Mouse (Mus musculus): ENCODE data around the gene Bpifa6.
"Not testable (repeated sequence)": the region's sequence is repeated elsewhere in the genome, so short reads cannot be mapped to it uniquely, and the experiment has no call there.

Gene Bpifa6

GRCm38 (mm10) chr2:153974582-153974981, at the start of gene Bpifa6:
Gene Bpifa6 (plus strand): TSS chr2:153974945.
- no peak for DNase-seq (ENCODE audit: low spot score)

DNA sequence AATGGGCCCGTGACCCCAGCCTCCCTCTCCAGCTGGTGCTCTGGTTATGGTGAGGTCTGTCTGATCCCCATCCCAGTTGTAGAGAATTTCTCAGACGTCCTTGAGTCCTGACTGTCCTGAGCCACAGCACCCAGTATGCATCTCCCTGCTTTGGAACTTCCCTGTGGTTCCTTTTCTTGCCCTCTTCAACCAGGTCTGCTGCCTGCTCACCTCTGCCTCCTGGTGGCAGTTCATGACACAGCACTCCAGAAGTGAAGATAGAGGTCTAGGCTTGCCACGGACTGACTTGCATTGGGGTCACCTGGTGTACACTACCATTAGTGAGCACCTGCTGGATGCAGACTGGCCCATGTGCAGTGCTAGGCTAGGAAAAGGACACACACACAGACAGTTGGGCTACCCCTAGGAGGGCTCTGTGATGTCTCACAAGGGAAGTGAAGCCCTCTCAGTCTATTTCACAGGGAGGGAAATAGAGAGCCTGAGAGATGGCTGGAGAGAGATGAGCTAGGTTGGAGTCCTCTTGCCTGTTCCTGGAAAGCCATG, 44.8 kb upstream of the Bpifa6 start:
- DNase-seq (ENCODE audit: low spot score), result peak; percentile 42

- no peak for DNase-seq (ENCODE audit: low spot score)
These were observed 43.6 kb upstream of the Bpifa6 start for GRCm38 (mm10) chr2:153931125-153931524.

- no peak for DNase-seq (ENCODE audit: low spot score)
These were observed 41.4 kb upstream of the Bpifa6 start for GRCm38 (mm10) chr2:153933311-153933710.

GRCm38 (mm10) chr2:153935348-153935747, 39.4 kb upstream of the Bpifa6 start:
- DNase-seq (ENCODE audit: low spot score), result peak; percentile 11

DNA sequence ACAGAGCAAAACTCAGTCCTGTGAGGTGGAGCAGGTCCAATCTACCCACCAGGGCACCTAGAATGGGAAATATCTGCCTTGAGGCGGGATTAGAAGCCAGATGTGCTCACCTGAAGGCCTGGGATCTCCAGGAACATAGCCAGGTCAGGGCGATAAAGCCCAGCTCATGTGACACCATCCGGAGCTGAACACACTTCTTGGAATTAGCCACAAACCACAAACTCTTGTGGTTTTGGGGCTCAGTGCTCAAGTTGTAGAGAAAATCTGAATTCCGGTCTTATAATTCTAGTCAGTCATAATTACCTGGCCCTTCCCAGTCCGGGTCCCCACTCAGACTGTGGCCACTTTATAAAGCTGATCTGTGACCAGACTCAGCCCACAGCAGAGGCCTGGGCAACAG, 36.9 kb upstream of the Bpifa6 start, which contains the start of gene Bpifb4:
Bpifb4 (plus strand) TSS at position 370 of the 400 bp plus-strand sequence.
- DNase-seq (ENCODE audit: low spot score), result no peak

GRCm38 (mm10) chr2:153943537-153943936, 31.2 kb upstream of the Bpifa6 start:
- DNase-seq (ENCODE audit: low spot score), result no peak

GRCm38 (mm10) chr2:153944567-153944966, 30.2 kb upstream of the Bpifa6 start:
- DNase-seq (ENCODE audit: low spot score), result no peak

DNA sequence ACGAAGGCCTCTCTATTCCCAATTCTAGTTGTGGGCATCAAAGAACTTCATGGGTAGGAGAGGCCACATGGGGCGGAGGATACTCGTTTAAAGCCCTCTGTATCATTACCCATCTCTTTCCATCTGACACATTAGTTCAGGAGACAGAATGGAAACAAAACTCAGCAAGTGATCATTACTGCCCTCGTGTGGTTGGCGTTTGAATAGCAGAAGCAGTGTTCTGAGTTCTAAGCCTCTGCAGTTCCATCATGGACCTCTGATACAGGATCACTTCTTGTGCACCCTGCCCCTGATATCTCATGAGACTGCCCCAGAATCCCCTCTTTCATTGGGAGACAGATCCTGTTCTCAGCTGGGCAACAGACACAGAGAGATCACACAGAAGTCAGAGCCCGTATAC, 21.8 kb upstream of the Bpifa6 start:
- DNase-seq (ENCODE audit: low spot score), result peak; percentile 40

DNA sequence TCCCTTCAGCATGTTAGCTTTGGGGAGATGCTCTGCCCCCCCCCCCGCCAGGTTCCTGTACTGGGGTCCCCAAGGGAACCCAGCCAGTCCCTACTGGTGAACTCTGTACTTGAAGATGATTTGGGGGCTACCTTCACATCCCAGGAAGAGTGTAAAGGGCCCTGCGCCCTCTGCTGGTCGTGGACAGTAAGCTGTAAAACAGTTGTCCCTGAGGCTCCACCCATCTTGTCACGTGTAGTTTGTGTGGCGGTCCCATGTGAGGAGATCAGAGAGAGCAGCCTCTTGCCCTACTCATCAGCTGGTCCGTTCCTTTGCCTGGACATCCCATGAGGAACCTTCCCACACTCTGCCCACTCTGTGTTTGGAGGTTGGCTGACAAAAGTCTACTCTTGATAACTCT, 20.9 kb upstream of the Bpifa6 start:
- DNase-seq (ENCODE audit: low spot score), result peak; percentile 16

DNA sequence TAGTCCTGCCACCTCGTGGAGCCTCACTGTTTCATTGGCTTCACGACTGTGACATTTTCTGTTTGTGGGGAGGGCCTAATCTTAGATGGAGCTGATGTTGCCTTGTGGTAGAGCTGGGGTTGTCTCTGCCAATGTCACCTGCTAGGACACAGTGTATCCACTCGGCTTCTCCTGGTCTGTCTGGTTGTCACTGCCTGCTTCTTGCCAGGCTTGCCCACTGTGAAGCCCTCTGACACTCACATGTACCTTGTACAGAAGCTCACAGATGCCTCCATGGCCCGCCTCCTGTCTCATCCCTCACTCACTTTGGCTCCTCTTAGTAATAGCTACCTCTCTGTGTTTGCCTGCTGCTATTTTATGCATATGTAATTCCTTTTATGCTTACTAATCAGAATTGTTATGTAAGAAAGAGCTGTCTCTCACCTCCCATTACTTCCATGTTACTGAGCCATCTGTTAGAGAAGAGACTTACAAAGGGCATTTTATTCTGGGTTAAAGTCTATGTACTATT, 11.9 kb upstream of the Bpifa6 start:
- DNase-seq (ENCODE audit: low spot score), result no peak

- no peak for DNase-seq (ENCODE audit: low spot score)
These were observed 11.4 kb upstream of the Bpifa6 start for GRCm38 (mm10) chr2:153963334-153963733.

DNA sequence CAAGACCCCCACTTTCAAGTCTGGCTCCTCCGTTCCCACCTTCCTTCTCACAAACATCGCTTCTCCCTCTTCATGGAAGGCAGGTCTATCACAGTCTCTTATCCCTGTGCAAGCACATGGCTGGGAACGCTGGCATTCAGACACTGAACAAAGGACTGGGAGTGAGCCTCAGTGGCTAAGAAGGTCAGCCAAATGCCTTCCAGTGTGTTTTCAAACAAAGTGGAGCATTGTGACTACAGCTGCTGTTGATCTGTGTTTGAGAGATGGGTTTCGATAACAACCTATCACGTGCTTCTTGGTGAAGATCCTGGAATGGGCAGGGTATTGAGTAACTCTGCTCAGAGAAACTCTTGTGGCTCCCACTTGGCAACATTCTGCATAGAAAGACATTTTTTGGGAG, 4.5 kb upstream of the Bpifa6 start:
- no peak for DNase-seq (ENCODE audit: low spot score)

DNA sequence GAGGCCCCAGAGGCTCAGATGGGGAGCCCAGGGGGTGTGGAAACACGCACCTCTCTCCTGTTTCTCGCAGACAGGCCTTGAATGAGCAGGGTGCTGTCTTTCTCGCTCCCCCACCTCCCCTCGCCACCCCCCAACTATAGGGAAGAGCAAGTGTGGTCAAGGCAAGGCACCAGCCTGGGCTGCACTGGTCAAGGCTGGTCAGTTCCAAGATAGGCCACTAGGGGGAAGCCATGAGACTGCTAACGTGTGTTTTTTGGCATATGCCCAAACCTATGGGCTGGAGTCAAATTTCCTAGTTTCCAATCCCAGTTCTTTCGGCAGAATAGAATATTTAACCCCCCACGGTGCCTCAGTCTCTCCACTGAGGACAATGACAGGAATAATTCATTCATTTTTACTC, 21.0 kb downstream of the Bpifa6 start:
- peak; percentile 80 for DNase-seq (ENCODE audit: low spot score)

DNA sequence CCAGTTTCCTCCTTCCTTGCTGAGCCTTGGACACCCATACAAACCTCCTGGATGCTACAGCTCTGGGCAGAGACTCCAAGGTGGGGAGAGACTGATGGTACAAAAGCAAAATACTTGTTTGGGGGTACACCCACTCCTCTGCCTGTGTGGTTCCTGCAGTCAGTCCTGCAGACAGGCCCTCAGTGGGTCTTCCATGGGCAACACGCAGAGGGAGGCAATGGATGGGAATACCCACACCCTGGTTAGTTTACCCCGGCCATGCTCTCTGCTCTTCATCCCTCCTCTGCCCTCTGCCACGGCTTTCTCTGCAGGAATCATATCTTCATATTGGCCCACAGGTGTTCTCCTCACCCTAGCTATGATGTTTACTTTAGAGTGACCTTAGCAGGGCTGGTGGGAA, 25.8 kb downstream of the Bpifa6 start:
- DNase-seq (ENCODE audit: low spot score), result no peak

DNA sequence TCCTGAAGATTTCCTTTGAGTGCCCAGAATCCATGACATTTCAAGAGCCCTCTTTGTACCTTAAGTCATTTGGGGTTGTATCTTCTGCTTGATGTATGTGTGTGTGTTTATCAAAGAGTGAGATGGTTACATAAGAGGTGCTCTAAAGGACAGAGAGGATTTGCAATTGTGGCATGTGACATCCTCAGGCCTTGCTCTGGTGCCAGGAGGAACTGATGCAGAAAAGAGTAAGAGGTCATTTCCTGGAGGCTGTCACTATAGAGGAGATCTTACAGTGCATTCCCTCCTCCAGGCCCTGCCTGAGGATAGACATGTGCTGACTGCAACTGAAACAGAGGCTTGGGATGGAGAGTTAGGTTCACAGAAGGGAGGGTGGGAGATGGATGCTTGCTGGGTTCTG, 26.3 kb downstream of the Bpifa6 start:
- DNase-seq (ENCODE audit: low spot score), result no peak

GRCm38 (mm10) chr2:154004456-154004855, 29.7 kb downstream of the Bpifa6 start:
- DNase-seq (ENCODE audit: low spot score), result no peak

- DNase-seq (ENCODE audit: low spot score), result no peak
These were observed 30.3 kb downstream of the Bpifa6 start for GRCm38 (mm10) chr2:154005094-154005493.

GRCm38 (mm10) chr2:154005734-154006133, 31.0 kb downstream of the Bpifa6 start:
- no peak for DNase-seq (ENCODE audit: low spot score)

DNA sequence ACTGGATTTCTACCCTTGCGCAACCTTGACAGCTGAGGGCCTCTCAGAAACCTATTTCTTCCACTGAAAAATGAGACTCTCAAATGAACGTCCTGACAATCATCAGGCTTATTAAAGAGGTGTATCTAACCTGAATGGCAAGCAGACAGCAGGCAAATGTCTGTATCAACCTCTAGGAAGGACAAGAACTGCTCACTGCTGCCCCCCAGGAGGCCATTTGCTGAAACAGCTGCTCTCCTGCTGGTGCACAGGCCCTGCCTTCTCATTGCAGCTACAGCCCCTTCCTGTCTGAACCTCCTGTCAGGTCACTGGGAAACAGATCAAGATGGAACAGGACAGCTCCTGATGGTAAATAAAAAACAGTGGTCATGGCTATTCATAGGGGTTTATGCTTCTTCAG, 31.6 kb downstream of the Bpifa6 start:
- DNase-seq (ENCODE audit: low spot score), result no peak

- no peak for DNase-seq (ENCODE audit: low spot score)
These were observed 32.6 kb downstream of the Bpifa6 start for GRCm38 (mm10) chr2:154007381-154007780.

- no peak for DNase-seq (ENCODE audit: low spot score)
These were observed 33.2 kb downstream of the Bpifa6 start, which contains the start of gene Bpifa2 for GRCm38 (mm10) chr2:154007965-154008364. Gene Bpifa2 (plus strand): TSS chr2:154008265.

GRCm38 (mm10) chr2:154017990-154018389, 43.2 kb downstream of the Bpifa6 start:
- DNase-seq (ENCODE audit: low spot score), result no peak

- DNase-seq (ENCODE audit: low spot score), result not testable (repeated sequence)
These were observed 49.9 kb downstream of the Bpifa6 start for GRCm38 (mm10) chr2:154024676-154025075.

All from urinary bladder, postnatal 14 days (tissue).